Mouse (Mus musculus) lung, adult 2 months (tissue): ENCODE results near the gene Yjefn3.

Source experiments
- CTCF ChIP-seq: fragments of 200-500 bp; IDR thresholded peaks from 2 replicates; pipeline ENCODE4 v1.5.1; 2011; ENCODE audit warnings: mild to moderate bottlenecking, low read length, control low read depth; ENCODE audit not compliant: insufficient read depth
- POLR2A ChIP-seq: fragments of 200-500 bp; IDR thresholded peaks from 2 replicates; pipeline ENCODE4 v1.6.1; 2011; ENCODE audit warnings: low read depth, mild to moderate bottlenecking, control low read depth, low read length, borderline replicate concordance; ENCODE audit errors: extremely low read depth

- no peak for TF ChIP-seq CTCF
- TF ChIP-seq POLR2A = no peak
Measured at GRCm38 (mm10) chr8:69882833-69883600, 19.5 kb downstream of the Yjefn3 start.
